Mouse (Mus musculus) CD4-positive naive resting alpha-beta T cell, adult 76 days (primary cell): ENCODE data around the gene Adck1. TPM values are rescaled to one million over a fixed set of nuclear protein-coding genes. Genes with fewer than 3 reads are reported as not detected.

Source experiments
- total RNA-seq: library from RNA; stranded (reverse); gene quantifications from one replicate; pipeline ENCODE4 v1.2.4, GENCODE M21; 2023

The Adck1 gene
- 15.0 TPM for total RNA-seq

DNA sequence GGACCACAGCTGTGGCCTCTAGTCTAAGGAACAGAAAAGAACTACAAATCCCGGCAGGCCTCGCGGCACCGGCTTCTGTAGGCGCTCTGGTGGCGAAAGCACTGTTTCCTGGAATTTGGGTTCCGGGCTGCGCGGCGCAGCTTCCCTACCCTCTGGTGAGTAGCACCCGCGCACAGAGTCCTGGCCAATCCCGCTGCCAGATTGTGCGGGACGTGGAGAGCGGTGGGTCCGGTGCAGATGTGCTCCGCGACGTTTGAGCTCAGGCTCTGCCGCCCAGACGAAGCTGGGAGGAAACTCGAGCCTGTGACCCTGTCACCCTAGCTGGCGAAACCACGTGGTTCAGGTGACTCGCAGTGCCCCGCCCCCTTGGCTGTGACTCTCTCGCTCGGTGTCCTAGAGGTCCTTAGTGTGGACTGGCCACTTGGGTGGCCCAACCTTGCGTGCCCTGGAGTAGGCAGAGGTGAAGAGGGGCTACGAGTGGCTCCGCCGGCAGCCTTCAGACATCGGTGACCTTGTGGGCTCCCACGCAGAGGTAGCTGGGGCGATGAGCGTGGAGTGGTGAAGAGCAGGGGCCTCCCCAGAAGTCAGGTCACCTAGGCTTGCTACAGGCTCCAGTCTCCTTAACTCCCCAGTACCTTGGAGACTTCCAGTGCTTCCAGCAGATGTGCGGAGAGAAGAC lies at the start of gene Adck1:
Gene Adck1 (plus strand): TSS at position 114 of the 679 bp plus-strand sequence.

GRCm38 (mm10) chr12:88323926-88324325 lies 36.4 kb upstream of the Adck1 start, which contains the start of gene Gm5039:
Gm5039 (minus strand) TSS chr12:88324026.

Other genes with a start within 250 kb of the Adck1 start
- gene Gm10436, start 178.4 kb upstream of the Adck1 start, total RNA-seq: not detected
- not detected for gene Gm8332, start 110.5 kb upstream of the Adck1 start, total RNA-seq
- gene Gm5662, start 86.1 kb upstream of the Adck1 start, total RNA-seq: not detected
- gene Gm5039, start 36.5 kb upstream of the Adck1 start, total RNA-seq: not detected